Mouse (Mus musculus) megakaryocyte, embryonic 14.5 days (primary cell): ENCODE data around the gene Tmigd1.

ENCODE experiments used
- FLI1 ChIP-seq: IDR thresholded peaks from 2 replicates; pipeline ENCODE4 v1.6.1; 2012; ENCODE audit warnings: low read length, inconsistent platforms, mixed read lengths
- GATA1 ChIP-seq: IDR thresholded peaks from 3 replicates; pipeline ENCODE4 v1.6.1; 2012; ENCODE audit warnings: mixed read lengths, low read length, inconsistent platforms, borderline replicate concordance

DNA sequence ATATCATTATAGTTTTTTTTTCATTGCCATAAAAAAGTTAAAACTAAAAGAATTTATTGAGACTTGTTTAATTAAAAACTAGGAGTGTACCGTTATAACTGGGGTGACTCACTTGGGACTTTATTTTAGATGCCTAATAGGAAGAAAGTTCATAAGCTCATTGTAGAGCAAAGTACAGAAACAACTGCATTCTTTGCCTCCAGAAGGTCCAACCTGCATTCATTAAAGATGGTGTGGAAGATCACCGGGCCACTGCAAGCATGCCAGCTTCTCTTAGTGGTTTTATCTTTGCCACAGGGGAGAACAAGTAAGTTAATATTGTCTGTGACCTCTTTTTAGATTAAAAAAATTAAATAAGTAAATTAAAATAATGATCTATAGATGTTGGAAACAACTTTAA, 2.4 kb downstream of the Tmigd1 start:
- TF ChIP-seq GATA1 (no peak), FLI1 (no peak)
